Mouse (Mus musculus): ENCODE results near the gene Foxf2. TPM values are rescaled to one million over a fixed set of nuclear protein-coding genes. Genes with fewer than 3 reads are reported as not detected.

Foxf2 gene
- polyA plus RNA-seq, 1 experiment from 2014 or later = 7.5 TPM

DNA sequence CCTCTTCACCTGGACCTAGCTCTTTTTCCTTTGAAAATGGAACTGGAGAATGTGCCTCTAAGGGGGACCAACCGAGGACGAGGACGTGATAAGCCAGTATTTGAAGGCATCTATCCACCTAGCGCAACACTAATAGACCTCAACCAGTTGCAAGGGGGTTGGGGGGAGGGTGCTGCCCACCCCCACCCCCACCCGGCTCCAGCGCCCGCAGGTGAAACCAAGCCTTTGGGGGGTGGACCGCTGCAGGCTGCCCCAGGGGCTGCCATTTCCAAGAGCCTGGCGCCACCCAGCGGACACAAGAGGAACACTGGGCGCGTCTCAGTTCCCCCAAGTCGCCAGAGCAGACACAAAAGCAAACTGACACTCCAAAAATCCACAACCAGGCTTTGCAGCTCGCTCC lies 7.2 kb upstream of the Foxf2 start:
- peak; percentile 24; the same call in 1 of the 2 replicates for ATAC-seq (ENCODE audit: insufficient number of reproducible peaks, insufficient read depth, low FRiP score, low TSS enrichment, low read depth)
- no peaks in the 10 kb centered on the region for H3K9me3 ChIP-seq
- peak overlapping the region; percentile 28 for H3K4me3 ChIP-seq

DNA sequence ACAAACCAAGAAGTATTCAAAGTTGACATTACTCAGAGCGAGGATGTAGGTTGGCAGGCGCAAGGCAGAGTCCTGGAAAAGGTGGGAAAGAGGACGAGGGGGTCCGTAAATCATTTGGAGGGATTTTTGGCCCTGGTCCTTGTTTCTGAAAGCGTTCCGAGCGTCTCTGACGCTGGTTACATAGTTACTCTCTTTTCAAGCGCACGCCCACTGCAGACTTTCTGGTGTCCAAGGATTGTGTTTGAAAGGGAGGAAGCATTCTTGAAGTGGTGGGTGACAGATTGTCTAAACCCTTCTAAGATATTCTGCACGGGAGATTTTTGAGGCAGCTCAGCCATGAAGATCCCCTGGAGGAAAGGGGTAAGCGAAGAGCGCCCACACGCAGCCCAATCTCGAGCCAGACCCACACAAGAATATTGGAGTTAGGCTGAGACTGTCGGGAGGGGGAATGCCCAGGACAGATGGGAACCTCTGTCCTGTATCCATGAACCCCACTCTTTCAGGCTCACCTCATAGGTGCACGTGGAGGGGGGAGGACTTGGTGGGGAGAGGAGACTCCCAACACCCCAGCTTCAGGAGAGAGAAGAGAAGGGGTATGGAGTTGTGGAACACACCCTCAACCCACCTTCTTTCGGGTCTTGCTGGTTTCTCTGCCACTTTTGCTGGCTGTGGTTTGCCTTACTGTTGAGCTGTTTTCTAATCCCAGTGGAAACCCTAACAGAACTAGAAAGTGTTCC lies 6.5 kb upstream of the Foxf2 start:
- Histone ChIP-seq H3K4me1 (peaks cover 42% of the 10 kb centered on the region), H3K4me3 (peak overlapping the region; percentile 28), H3K27ac (no peak overlapping the region), H3K9ac (0 out of 2 replicates have a peak overlapping the region, but pooled peaks have one; percentile 6), H3K4me2 (peak overlapping the region; percentile 59), H3K9me3 (no peaks in the 10 kb centered on the region), H3K36me3 (no peaks in the 10 kb centered on the region), H3K27me3 (peaks cover 98% of the 10 kb centered on the region)
- no peak for ATAC-seq (ENCODE audit: insufficient number of reproducible peaks, insufficient read depth, low FRiP score, low TSS enrichment, low read depth)
- whole genome bisulfite sequencing = 2% methylated on average over 18 of the region's 18 CpGs

More for the DNA sequence above, 7.2 kb upstream of the Foxf2 start:
- peaks cover 99% of the 10 kb centered on the region for H3K27me3 ChIP-seq
- peaks cover 38% of the 10 kb centered on the region for H3K4me1 ChIP-seq
- H3K9ac ChIP-seq = no peak overlapping the region
- H3K4me2 ChIP-seq = peak overlapping the region; percentile 59
- no peak overlapping the region for H3K27ac ChIP-seq
- WGBS = 0% methylated on average over 14 of the region's 14 CpGs
- no peaks in the 10 kb centered on the region for H3K36me3 ChIP-seq

DNA sequence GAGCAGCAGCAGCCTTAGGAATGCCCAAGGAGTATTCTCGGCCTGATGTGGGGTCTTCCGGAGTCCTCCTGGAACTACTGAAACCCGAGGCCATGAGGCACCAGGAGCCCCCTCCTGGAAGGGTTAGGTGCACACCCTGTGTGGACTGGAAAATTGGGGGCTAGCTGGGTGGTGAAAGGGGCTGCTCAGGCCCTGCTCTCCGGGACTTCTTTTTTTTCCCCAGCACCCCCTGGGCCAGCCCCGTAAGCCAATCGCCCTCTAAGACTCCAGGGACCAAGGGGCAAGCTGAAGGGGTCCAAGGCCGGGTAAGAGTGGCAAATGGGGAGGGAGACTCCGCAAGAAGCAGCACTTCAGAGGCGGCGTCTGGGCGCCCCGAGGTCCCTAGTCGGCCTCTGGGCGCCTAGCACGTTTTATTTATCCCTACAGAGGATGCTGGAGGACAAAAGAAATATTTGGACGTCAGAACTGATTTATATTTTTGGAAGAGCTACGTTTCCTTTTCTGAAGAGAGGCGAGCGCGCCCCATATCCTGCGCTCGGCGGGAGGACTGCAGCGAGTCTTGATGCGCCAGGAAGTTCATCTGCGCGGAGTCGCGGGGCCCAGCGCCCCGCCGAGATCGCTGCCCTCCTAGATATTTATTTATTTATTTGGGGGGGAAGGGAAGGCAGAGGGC lies 5.7 kb upstream of the Foxf2 start:
- Histone ChIP-seq H3K27ac (no peak overlapping the region), H3K4me3 (peak overlapping the region; percentile 30), H3K36me3 (no peaks in the 10 kb centered on the region), H3K27me3 (peaks cover 98% of the 10 kb centered on the region), H3K4me1 (peaks cover 44% of the 10 kb centered on the region), H3K9me3 (no peaks in the 10 kb centered on the region), H3K4me2 (peak overlapping the region; percentile 59), H3K9ac (peak overlapping the region; percentile 61)
- peak; percentile 6; the same call in 1 of the 2 replicates for ATAC-seq (ENCODE audit: insufficient number of reproducible peaks, insufficient read depth, low FRiP score, low TSS enrichment, low read depth)
- under 1% methylated on average over 33 of the region's 33 CpGs for WGBS

GRCm38 (mm10) chr13:31620499-31620847 lies 5.1 kb upstream of the Foxf2 start:
- no peaks in the 10 kb centered on the region for H3K36me3 ChIP-seq
- no peak overlapping the region for H3K27ac ChIP-seq
- H3K4me3 ChIP-seq = peak overlapping the region; percentile 30
- WGBS = 2% methylated on average over 10 of the region's 10 CpGs
- H3K9ac ChIP-seq = peak overlapping the region; percentile 61
- peaks cover 46% of the 10 kb centered on the region for H3K4me1 ChIP-seq
- ATAC-seq (ENCODE audit: insufficient number of reproducible peaks, insufficient read depth, low FRiP score, low TSS enrichment, low read depth) = no peak
- H3K9me3 ChIP-seq = no peaks in the 10 kb centered on the region
- peak overlapping the region; percentile 59 for H3K4me2 ChIP-seq
- H3K27me3 ChIP-seq = peaks cover 98% of the 10 kb centered on the region

DNA sequence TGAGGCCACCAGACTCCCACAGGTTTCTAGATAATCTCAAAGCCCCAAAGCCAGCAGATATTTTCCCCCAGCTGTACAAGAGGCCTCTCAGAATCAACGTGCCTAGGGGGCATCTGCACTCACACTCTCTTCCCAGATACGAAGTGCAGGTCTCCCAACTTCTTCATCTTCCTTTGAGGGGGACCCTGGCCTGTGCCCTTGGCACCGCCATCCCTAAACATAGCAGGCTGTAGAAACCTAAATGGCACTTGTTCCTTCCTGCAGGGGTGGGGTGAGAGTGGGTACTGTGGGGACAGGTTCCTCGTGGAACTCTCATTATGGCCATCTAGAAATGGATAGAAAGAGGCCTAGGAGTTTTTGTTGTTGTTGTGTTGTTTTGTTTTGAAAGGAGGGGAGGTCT lies 4.7 kb upstream of the Foxf2 start:
- H3K36me3 ChIP-seq = no peaks in the 10 kb centered on the region
- H3K4me3 ChIP-seq = no peak overlapping the region
- H3K9me3 ChIP-seq = no peaks in the 10 kb centered on the region
- H3K4me2 ChIP-seq = peak overlapping the region; percentile 59; the same call in 1 of the 2 replicates
- H3K9ac ChIP-seq = no peak overlapping the region
- H3K27me3 ChIP-seq = peaks cover 98% of the 10 kb centered on the region
- no peak overlapping the region for H3K27ac ChIP-seq
- WGBS = 14% methylated on average over 4 of the region's 4 CpGs
- ATAC-seq (ENCODE audit: insufficient number of reproducible peaks, insufficient read depth, low FRiP score, low TSS enrichment, low read depth) = no peak
- H3K4me1 ChIP-seq = peaks cover 48% of the 10 kb centered on the region

DNA sequence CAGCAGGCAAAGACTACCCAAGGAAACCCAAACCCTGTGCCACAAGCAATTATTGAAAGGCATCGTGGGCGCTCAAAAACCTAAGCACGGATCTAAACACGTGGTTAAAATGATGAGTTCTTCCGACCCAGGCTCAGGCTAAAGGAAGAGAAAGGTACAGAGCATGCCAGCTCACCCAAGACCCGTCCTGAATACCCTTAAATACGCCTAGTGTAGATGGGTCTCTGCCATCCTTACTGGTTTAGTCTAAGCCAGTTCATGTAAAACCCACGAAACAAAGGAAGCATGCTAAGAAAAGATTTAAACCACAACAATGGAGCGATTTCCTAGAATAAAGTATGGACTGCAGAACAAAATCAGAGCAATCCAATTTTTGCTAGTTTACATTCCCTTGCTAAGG lies 3.9 kb upstream of the Foxf2 start:
- ATAC-seq (ENCODE audit: insufficient number of reproducible peaks, insufficient read depth, low FRiP score, low TSS enrichment, low read depth) = no peak
- H3K9ac ChIP-seq = no peak overlapping the region
- H3K27me3 ChIP-seq = peaks cover 98% of the 10 kb centered on the region
- no peaks in the 10 kb centered on the region for H3K9me3 ChIP-seq
- no peaks in the 10 kb centered on the region for H3K36me3 ChIP-seq
- 7% methylated on average over 9 of the region's 9 CpGs for WGBS
- H3K27ac ChIP-seq = no peak overlapping the region
- no peak overlapping the region for H3K4me2 ChIP-seq
- H3K4me1 ChIP-seq = peaks cover 56% of the 10 kb centered on the region
- H3K4me3 ChIP-seq = no peak overlapping the region

- H3K27me3 ChIP-seq = peaks cover 98% of the 10 kb centered on the region
- H3K36me3 ChIP-seq = no peaks in the 10 kb centered on the region
- H3K9ac ChIP-seq = no peak overlapping the region
- no peaks in the 10 kb centered on the region for H3K9me3 ChIP-seq
- peaks cover 61% of the 10 kb centered on the region for H3K4me1 ChIP-seq
- 3% methylated on average over 3 of the region's 3 CpGs for WGBS
- no peak overlapping the region for H3K4me3 ChIP-seq
- ATAC-seq (ENCODE audit: insufficient number of reproducible peaks, insufficient read depth, low FRiP score, low TSS enrichment, low read depth) = no peak
- H3K4me2 ChIP-seq = no peak overlapping the region
- H3K27ac ChIP-seq = no peak overlapping the region
Measured at GRCm38 (mm10) chr13:31622371-31622770, 3.2 kb upstream of the Foxf2 start.

GRCm38 (mm10) chr13:31623291-31623690 lies 2.3 kb upstream of the Foxf2 start:
- H3K4me1 ChIP-seq = peaks cover 55% of the 10 kb centered on the region
- H3K9me3 ChIP-seq = no peaks in the 10 kb centered on the region
- 0 out of 2 replicates have a peak overlapping the region, but pooled peaks have one; percentile 90 for H3K4me2 ChIP-seq
- peaks cover 99% of the 10 kb centered on the region for H3K27me3 ChIP-seq
- ATAC-seq (ENCODE audit: insufficient number of reproducible peaks, insufficient read depth, low FRiP score, low TSS enrichment, low read depth) = no peak
- no peak overlapping the region for H3K9ac ChIP-seq
- WGBS = 2% methylated on average over 6 of the region's 6 CpGs
- no peak overlapping the region for H3K4me3 ChIP-seq
- H3K36me3 ChIP-seq = no peaks in the 10 kb centered on the region
- no peak overlapping the region for H3K27ac ChIP-seq

- Histone ChIP-seq H3K4me1 (peaks cover 50% of the 10 kb centered on the region), H3K9me3 (no peaks in the 10 kb centered on the region), H3K9ac (peak overlapping the region; percentile 77), H3K4me2 (peak overlapping the region; percentile 90), H3K36me3 (no peaks in the 10 kb centered on the region), H3K27ac (0 out of 2 replicates have a peak overlapping the region, but pooled peaks have one; percentile 66), H3K4me3 (peak overlapping the region; percentile 59), H3K27me3 (peaks cover 99% of the 10 kb centered on the region)
- ATAC-seq (ENCODE audit: insufficient number of reproducible peaks, insufficient read depth, low FRiP score, low TSS enrichment, low read depth) = no peak
- 1% methylated on average over 20 of the region's 20 CpGs for WGBS
Measured at GRCm38 (mm10) chr13:31623906-31624860, 1.4 kb upstream of the Foxf2 start.

DNA sequence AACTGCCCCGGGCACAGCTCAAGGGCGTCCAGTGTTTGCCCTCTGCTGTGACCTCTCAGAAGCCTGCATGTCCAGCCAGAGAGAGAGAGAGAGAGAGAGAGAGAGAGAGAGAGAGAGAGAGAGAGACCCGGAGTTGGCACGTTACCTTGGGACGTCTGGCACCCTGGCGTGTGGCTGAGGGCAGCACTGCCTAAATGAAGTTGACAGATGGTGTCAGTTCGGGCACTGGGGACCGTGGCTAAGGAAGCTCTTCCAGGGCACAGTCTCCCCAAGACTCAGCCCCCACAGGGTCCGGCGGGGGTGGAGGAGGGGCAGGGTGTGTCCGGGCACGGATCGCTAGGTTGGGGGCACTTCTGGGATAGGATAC lies 667 bp upstream of the Foxf2 start:
- no peaks in the 10 kb centered on the region for H3K9me3 ChIP-seq
- H3K4me2 ChIP-seq = peak overlapping the region; percentile 90
- 0% methylated on average over 13 of the region's 13 CpGs for WGBS
- H3K9ac ChIP-seq = peak overlapping the region; percentile 77
- H3K27ac ChIP-seq = peak overlapping the region; percentile 66
- no peaks in the 10 kb centered on the region for H3K36me3 ChIP-seq
- H3K4me1 ChIP-seq = peaks cover 51% of the 10 kb centered on the region
- ATAC-seq (ENCODE audit: insufficient number of reproducible peaks, insufficient read depth, low FRiP score, low TSS enrichment, low read depth) = no peak
- H3K4me3 ChIP-seq = peak overlapping the region; percentile 59
- H3K27me3 ChIP-seq = peaks cover 99% of the 10 kb centered on the region

GRCm38 (mm10) chr13:31626183-31626801 lies 676 bp downstream of the Foxf2 start:
- Histone ChIP-seq H3K36me3 (no peaks in the 10 kb centered on the region), H3K4me1 (peaks cover 44% of the 10 kb centered on the region), H3K4me2 (peak overlapping the region; percentile 90), H3K9me3 (no peaks in the 10 kb centered on the region), H3K27me3 (peaks cover 99% of the 10 kb centered on the region), H3K9ac (peak overlapping the region; percentile 77), H3K27ac (peak overlapping the region; percentile 81), H3K4me3 (peak overlapping the region; percentile 59)
- under 1% methylated on average over 60 of the region's 60 CpGs for WGBS
- no peak for ATAC-seq (ENCODE audit: insufficient number of reproducible peaks, insufficient read depth, low FRiP score, low TSS enrichment, low read depth)
